Mouse (Mus musculus) ES-Bruce4 (cell line): ENCODE measurements around the gene Dclre1c. TPM values are rescaled to one million over a fixed set of nuclear protein-coding genes. Genes with fewer than 3 reads are reported as not detected.
A peak's percentile ranks its signal among the peaks of the same experiment; 100 is the strongest.

ENCODE experiments used
- H3K27ac ChIP-seq: 2 replicates; pipeline ENCODE4 v1.5.1; 2012; ENCODE audit warnings: low read length, inconsistent platforms; ENCODE audit not compliant: insufficient read depth
- H3K27me3 ChIP-seq: 2 replicates; pipeline ENCODE4 v1.6.1; 2012; ENCODE audit warnings: mild to moderate bottlenecking, low read length, inconsistent platforms; ENCODE audit not compliant: control insufficient read depth, poor library complexity, insufficient read depth, severe bottlenecking
- H3K36me3 ChIP-seq: 2 replicates; pipeline ENCODE4 v1.6.1; 2012; ENCODE audit warnings: inconsistent platforms, mild to moderate bottlenecking, low read length, moderate library complexity; ENCODE audit not compliant: control insufficient read depth, poor library complexity, insufficient read depth, severe bottlenecking
- H3K4me1 ChIP-seq: one replicate; pipeline ENCODE4 v1.8.1; 2011; ENCODE audit warnings: low read length; ENCODE audit not compliant: control insufficient read depth, insufficient read depth
- H3K4me3 ChIP-seq: 2 replicates; pipeline ENCODE4 v1.5.1; 2011; ENCODE audit warnings: low read depth, mild to moderate bottlenecking, low read length
- H3K9ac ChIP-seq: 2 replicates; pipeline ENCODE4 v1.6.1; 2012; ENCODE audit warnings: low read depth, mild to moderate bottlenecking, inconsistent platforms; ENCODE audit not compliant: poor library complexity, severe bottlenecking
- H3K9me3 ChIP-seq: replicated peaks from 2 replicates; pipeline ENCODE4 v1.6.1; 2012; ENCODE audit warnings: mild to moderate bottlenecking, low read length, inconsistent platforms; ENCODE audit not compliant: control insufficient read depth, poor library complexity, insufficient read depth, severe bottlenecking
- CTCF ChIP-seq: IDR thresholded peaks from one replicate; pipeline ENCODE4 v1.8.1; 2011; ENCODE audit warnings: low read depth, low read length
- EP300 ChIP-seq: IDR thresholded peaks from 2 replicates; pipeline ENCODE4 v1.6.1; 2011; ENCODE audit warnings: low read depth, low read length; ENCODE audit not compliant: insufficient read depth
- POLR2A ChIP-seq: IDR thresholded peaks from one replicate; pipeline ENCODE4 v1.8.1; 2011; ENCODE audit warnings: low read length; ENCODE audit not compliant: insufficient read depth
- polyA plus RNA-seq: library from polyadenylated mRNA; stranded (reverse); fragments of >200 nt; gene quantifications from 2 replicates; pipeline ENCODE4 v1.2.4, GENCODE M21; 2011; ENCODE audit warnings: low read depth; ENCODE audit not compliant: missing spikeins, insufficient read depth, insufficient read length

The Dclre1c gene
- polyA plus RNA-seq, 1 experiment = 14.7 TPM

DNA sequence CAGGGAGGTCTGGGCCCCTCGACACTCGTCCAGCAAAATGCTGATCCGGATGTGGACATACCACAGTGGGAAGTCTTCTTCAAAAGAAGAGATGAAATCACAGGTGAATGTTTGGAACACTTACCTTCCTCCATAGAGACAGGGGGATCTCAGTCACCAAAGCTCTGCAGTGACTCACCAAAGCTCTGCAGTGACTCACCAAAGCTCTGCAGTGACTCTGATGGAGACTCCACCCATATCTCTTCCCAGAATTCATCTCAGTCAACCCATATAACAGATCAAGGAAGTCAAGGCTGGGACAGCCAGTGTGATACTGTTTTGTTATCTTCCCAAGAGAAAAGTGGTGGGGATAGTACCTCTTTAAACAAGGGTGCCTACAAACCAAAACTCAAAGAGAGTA is 29.2 kb downstream of the Dclre1c start:
- Histone ChIP-seq H3K4me3 (no peak overlapping the region), H3K36me3 (peaks cover 28% of the 10 kb centered on the region), H3K9ac (no peak overlapping the region), H3K4me1 (no peaks in the 10 kb centered on the region), H3K9me3 (no peaks in the 10 kb centered on the region), H3K27me3 (no peaks in the 10 kb centered on the region), H3K27ac (no peak overlapping the region)
- TF ChIP-seq EP300 (no peak), CTCF (no peak), POLR2A (no peak)

DNA sequence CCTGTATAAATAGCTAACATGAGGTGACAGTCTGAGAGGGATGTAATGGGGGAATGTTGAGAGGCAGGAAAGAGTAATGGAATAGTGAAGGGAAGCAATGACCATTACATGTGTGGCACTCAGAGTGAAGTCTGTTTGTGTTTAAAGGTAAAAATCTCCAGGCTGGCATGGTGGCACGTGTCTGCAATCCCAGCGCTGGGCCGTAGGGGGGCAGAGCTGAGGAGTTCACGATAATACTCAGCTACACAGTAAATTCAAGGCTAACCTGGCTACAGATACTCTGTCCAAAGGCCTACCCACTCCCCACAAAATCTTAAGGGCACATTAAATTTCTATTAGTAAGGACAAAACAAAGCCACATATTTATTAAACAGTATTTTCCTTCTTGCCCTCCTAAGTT is 32.7 kb downstream of the Dclre1c start:
- Histone ChIP-seq H3K27me3 (no peaks in the 10 kb centered on the region), H3K4me1 (no peaks in the 10 kb centered on the region), H3K4me3 (no peak overlapping the region), H3K27ac (no peak overlapping the region), H3K36me3 (peaks cover 35% of the 10 kb centered on the region), H3K9me3 (no peaks in the 10 kb centered on the region), H3K9ac (no peak overlapping the region)
- TF ChIP-seq CTCF (peak; percentile 22), POLR2A (no peak), EP300 (no peak)

DNA sequence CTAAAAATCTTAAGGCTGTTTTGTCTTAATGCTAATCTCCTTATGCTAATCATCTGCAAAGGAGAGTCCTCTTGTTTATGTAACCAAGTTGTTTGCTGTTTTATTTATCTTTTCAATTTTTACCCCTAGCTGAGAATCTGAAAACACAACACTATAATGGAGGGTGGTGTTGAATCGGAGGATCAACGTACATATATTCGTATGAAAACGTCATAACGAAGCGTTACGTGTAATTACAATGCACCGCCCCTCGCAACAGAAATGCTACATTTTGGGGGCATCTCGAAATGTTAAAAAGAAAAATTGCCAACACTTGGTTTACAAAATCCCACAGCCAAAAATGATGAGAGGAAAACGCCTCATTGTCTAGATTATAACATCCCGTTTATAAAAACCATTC is 50.0 kb downstream of the Dclre1c start:
- H3K27me3 ChIP-seq = no peaks in the 10 kb centered on the region
- H3K4me3 ChIP-seq = peak overlapping the region; percentile 93
- TF ChIP-seq EP300 = no peak
- TF ChIP-seq POLR2A = no peak
- TF ChIP-seq CTCF = no peak
- peaks cover 15% of the 10 kb centered on the region for H3K36me3 ChIP-seq
- H3K4me1 ChIP-seq = no peaks in the 10 kb centered on the region
- H3K9me3 ChIP-seq = no peaks in the 10 kb centered on the region
- peak overlapping the region; percentile 97 for H3K9ac ChIP-seq
- peak overlapping the region; percentile 66 for H3K27ac ChIP-seq

DNA sequence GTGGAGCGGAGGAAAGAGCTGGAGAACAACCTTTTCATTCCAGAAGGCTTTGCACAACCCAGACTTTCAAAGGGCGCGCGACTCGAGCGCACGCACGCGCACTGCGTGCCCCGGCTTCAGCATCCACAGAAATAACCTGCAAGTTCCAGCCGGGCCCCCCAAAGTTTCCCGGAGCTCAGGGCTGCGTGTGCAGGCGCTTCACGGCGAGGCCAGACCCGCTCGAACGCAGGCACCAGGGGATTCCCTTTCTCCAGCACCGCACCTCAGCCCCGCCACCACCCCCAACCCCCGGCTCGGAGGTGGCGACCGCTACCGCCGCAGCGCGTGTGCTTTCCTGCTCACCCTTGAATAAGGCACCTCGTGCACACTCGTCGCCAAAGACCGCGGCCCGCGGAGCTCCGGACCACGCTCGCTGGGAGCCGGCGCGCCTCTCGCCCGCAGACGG is 50.5 kb downstream of the Dclre1c start:
- no peaks in the 10 kb centered on the region for H3K27me3 ChIP-seq
- no peaks in the 10 kb centered on the region for H3K9me3 ChIP-seq
- no peaks in the 10 kb centered on the region for H3K4me1 ChIP-seq
- peaks cover 15% of the 10 kb centered on the region for H3K36me3 ChIP-seq
- TF ChIP-seq POLR2A (no peak), CTCF (no peak), EP300 (no peak)
- H3K27ac ChIP-seq = peak overlapping the region; percentile 66
- peak overlapping the region; percentile 97 for H3K9ac ChIP-seq
- peak overlapping the region; percentile 93 for H3K4me3 ChIP-seq

DNA sequence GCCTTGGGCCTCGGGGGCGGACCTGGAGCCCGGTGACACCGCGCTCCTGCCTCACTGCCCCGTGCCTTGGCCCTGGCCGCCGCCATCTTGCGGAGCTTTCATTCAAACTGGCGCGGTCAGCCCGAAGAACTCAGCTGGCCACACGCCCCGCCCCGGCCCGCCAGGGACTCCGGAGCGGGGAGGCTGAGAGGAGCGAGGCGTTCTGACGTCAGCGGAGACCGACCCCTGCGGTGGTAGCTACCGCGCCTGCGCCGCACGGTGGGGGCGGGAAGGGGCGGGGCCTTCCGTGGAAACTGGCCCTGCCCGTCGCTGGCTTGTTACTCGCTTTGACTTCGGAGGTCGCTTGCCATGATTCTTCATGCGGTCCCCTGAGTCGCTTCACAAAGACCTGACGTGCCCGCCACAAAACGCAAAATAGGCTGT is 50.9 kb downstream of the Dclre1c start, which contains the start of gene Suv39h2:
Suv39h2 (minus strand) TSS at position 171 of the 423 bp plus-strand sequence.
- peak within 1 kb of the TSS; percentile 93 for H3K4me3 ChIP-seq
- peak within 1 kb of the TSS; percentile 97 for H3K9ac ChIP-seq
- H3K36me3 ChIP-seq = peaks cover 15% of the 10 kb centered on the region
- TF ChIP-seq CTCF (no peak), POLR2A (peak; percentile 82)
- H3K4me1 ChIP-seq = no peaks in the 10 kb centered on the region
- H3K27ac ChIP-seq = peak within 1 kb of the TSS; percentile 66
- no peaks in the 10 kb centered on the region for H3K9me3 ChIP-seq
- no peaks in the 10 kb centered on the region for H3K27me3 ChIP-seq

DNA sequence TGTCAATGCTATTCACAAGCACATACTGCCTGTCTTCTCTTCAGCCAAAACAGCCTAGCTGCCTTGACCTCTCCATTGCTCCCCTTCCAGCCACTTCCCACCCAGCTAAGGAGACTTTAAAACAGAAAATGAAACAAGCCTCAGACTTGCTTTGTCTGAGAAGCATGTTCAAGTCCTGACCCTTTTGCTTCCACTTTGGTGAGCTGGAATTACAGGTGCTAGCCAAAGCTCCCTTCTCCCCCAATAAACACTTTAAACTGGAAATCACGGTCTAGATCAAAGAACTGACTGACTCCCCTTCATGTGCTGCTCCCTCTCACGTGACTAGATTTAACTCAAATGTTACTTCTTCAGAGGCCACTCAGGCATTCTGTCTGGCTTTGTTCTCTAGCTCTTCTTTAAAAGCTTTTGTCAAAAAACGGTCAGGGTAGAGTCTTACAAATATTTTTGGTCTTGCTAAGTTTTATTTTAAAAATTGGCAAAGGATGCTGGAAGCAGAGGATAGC is 51.9 kb downstream of the Dclre1c start:
- no peaks in the 10 kb centered on the region for H3K27me3 ChIP-seq
- H3K4me1 ChIP-seq = no peaks in the 10 kb centered on the region
- H3K9me3 ChIP-seq = no peaks in the 10 kb centered on the region
- H3K9ac ChIP-seq = peak overlapping the region; percentile 97
- peak overlapping the region; percentile 26; the same call in 1 of the 2 replicates for H3K27ac ChIP-seq
- H3K36me3 ChIP-seq = peaks cover 12% of the 10 kb centered on the region
- TF ChIP-seq EP300 = no peak
- no peak for TF ChIP-seq POLR2A
- TF ChIP-seq CTCF = no peak
- H3K4me3 ChIP-seq = no peak overlapping the region
